Mouse (Mus musculus): ENCODE data around the gene Cd59b.

DNA sequence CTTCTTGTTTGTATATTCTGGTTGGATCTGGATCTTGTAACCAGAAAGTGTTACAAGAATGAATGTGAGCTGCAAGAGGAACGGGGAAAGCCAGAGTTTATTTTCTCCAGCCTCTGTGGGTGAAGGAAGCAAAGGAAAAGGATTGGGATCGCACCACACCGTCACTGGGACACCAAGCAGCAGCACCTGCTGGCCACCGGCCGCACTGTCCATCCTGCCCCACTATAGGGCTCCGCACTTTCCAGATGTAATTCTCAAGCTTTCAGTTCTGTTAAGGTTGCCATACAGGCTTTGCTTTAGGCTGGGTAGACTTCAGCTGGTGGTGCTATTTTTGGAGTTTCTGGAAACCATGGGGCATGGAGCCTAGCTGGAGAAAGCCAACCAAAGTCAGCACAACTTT lies 50.7 kb downstream of the Cd59b start:
- TF ChIP-seq POLR2A (IDR thresholded peaks at IDR 0.05; ENCODE audit: insufficient read depth, low read length) (no peak), CTCF (IDR thresholded peaks at IDR 0.05; ENCODE audit: low read depth, low read length) (no peak), EP300 (IDR thresholded peaks at IDR 0.05; ENCODE audit: insufficient read depth, low read depth, low read length) (no peak)
